Mouse (Mus musculus): ENCODE data around the gene Abhd4.
"Not testable (repeated sequence)": the region's sequence is repeated elsewhere in the genome, so short reads cannot be mapped to it uniquely, and the experiment has no call there.

The Abhd4 gene

DNA sequence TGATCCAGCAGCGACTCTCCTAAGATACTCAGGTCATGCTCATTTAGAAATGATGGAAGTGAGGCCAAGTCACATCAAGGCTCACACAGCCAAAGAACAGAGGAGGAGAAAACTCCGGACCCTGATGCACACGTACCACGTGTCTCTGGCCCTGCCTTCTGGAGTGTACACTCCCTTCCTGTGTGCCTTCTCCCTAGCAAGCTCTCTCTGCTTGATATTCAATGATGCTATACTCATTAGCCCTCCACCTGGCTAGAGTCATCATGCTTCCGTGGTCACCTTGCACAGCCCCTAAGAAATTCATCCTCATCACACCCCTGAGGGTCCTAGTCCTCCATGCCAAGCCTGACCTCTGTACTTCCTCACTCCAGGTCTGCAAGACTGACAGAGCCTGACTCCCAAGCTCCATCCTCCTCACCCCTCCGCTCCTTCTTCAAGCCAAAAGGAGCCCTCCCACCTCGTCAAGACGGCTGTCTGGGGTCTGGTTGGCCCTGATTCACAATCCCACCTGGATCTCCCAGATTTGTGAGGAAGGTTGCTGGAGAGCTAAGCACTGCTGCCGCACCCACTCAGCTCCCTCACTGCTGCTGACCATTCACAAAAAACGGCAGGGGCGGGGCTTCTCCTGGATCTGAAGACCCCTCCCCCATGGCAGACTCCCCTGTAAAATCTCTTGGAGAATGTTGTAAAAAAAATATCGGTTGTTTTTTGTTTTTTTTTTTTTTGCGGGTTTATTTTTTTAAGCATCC lies 30.5 kb upstream of the Abhd4 start:
- no peak for DNase-seq (ENCODE audit: low read depth, low spot score)

DNA sequence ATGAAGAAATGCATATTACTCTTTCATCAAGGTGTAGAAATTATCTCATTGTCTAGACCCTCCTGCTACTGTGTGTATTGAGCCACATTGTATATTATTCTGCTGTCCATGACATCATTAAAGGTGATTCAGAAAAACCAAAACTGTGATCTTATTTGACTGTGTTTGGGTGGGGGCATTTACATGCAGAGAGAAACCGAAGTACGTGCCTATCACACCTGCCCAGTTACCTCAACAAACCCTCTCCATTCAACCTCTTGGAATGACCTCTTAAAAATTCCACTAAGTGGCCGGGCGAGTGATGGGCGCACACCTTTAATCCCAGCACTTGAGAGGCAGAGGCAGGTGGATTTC lies 29.9 kb upstream of the Abhd4 start:
- DNase-seq (ENCODE audit: low read depth, low spot score), result no peak

DNA sequence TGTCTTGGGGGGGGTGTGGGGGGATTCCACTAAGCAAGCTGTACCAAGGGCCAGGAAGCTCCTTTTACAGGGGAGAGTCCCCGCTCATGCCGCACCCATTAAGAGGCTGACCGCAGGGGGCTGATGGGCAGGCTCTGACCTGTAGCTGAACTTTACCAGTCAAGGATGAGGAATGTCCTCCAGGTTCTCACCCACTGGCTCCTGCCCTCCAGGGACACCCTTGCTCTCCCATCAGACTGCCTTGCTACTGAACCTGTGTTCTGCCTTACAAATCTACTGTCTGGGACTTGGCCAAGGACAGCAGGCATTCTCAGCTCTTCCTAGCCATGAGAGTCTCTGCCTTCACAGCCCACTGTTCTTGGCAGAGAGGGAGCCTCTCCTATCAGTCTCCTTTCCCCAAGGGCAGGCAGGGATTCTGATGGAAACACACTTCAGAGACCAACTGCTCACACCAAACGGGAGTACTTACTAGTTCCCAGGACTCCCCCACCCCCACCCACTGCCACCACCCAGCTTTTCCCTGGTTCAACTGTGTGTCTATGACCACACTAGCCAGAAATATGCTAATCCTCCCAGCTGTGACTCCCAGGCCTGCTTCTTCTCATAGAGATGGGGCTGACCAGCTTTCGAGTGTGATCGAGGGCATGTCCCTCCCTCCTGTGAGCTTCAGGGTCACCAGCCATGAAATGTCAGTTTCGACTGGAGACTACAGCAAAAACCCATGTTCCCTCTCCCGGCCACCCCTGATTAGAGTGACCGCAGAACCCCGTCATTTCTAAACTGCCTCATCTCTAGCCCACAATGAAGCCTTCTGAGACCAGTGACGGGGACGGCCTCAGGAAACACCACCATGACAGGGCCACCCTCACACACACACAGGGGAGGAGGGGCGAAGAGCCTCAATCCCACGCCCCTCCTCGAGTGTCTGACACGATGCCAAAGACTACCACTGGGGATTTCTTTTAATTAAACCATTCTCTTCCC lies 29.2 kb upstream of the Abhd4 start:
- DNase-seq (ENCODE audit: low read depth, low spot score), result no peak

DNA sequence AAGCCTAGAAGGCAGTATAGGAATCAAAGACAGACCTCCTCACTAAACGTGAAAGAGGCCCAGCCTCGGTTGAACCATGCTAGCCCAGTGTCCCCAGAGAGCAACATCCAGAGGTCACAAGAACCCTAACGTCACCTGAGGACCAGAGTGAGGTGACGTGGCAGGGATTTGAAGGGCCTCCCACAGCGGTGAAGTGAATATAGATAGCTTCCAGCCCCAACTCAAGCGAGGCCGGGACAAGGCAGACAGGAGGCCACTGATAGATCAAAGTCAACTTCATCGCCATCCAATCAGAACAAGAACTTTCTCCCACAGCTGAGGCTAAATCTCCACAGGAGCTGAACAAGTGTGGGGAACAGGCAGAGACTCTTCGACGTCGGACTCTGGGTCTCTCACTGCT lies 28.3 kb upstream of the Abhd4 start:
- DNase-seq (ENCODE audit: low read depth, low spot score), result no peak

DNA sequence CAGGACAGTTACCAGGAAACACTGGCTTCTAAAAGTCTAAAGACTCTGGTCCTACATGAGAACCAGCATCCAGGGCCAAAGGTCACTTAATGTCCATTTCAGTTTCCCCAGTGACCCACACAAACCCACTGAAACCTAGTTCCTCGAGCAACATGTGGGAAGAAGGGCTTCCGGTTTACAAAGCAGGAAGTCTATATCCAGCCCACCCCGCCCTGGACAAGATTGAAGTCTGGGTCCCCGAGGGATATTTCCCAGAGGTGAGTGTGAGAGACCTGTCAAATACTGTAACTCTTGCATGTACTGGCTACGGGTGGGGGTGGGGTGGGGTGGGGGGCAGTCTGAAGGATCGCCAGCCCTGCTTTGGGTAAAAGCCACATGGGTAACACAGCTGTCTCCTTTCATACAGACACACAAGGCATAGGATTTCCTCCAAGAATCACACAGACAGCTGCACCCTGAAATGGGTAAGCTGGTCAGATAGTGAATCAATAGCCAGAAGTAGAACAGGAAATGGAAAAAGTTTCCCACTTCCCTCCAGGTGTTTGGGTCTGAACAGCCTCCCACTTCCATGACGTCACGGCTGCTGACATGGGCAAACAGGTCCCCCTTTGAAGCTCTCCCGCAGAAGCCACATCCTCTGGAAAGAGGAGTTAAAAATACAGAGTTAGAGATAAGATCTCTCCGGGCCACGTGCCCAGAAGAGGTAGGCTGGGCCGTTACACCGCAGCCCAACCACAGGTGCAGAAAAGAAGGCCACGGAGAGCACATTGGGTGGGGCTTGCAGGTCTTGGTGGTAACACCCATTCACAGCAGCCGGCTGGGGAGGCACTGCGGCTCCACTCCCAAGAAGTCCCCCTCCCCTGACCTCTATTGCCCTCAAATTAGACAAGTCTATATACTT lies 26.8 kb upstream of the Abhd4 start:
- DNase-seq (ENCODE audit: low read depth, low spot score), result no peak

DNA sequence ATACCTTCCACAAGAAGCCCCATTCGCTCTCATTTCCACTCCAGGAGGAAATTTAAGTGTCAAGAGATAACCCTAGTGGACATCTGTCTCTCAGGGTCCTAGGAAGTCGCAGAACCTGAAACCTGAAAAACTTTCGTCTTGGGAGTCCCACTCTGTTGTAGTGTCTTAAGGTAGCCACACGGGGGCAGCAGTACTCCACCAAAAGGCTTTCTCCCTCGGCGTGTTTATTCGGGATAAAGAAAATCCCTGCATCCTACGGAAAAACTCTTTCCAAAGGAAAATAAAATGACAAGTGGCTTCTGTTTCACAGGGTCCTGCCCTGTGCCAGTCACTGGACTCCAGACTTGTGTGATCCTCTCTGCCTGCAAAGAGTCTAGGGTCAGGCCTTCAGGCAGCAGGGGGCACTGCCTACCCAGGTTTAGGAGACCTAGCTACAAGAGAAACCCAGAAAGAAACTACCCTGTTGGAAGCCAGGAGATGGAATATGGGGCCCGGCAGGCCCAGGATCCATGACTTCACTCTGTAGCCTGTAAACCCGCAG lies 26.0 kb upstream of the Abhd4 start:
- peak; percentile 49 for DNase-seq (ENCODE audit: low read depth, low spot score)

DNA sequence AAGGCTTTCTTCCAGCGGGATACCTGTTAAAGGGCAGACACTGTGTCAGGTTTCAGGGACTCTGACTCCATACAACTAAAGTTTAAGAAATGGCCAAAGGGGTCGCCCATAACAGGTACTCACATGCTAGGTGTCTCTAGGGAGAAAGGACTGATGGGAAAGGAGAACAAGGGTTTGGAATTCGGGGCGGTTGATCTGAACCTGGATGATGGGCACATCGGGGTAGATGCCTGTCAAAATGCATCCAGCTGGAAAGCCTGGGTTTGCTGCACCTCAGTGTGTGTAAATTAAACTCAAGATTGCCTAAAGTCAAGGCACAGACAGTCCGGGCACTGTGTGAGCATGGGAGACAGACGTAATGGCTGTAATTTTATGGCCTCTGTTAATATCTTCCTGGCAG lies 25.5 kb upstream of the Abhd4 start:
- no peak for DNase-seq (ENCODE audit: low read depth, low spot score)

DNA sequence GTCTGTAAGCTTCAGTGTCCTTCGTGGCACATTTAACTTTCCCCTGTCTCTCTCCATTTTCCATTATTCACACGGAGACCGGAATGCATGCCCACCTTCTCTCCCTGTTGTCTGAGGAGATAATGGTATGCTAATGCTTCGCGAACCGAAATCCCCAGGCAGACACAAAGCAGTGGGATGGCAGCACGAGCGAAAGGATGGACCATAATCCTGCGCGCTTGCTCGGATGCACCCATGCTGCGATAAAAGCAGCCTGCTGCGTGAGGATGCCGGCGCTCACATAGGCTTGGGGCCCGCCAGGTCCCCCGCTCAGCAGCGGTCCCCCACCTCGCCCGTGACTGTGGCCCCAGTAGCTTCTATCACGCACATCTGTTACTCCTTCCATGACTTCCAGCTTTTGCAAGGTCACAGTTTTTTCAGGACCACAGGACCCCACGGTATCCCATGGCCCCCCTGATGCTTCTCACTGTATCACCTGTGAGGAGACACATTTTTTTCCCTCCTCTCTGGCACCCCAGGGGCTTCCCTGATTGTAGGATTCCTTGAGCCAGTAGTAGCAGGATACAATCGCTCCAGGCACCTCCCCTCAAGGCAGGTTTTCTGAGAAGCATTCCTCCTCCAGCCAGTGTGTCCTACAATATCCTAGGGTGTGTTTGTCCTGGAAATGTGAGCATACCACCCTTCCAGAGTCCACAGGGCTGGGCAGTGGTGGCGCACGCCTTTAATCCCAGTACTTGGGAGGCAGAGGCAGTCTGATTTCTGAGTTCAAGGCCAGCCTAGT lies 24.9 kb upstream of the Abhd4 start:
- DNase-seq (ENCODE audit: low read depth, low spot score), result no peak

DNA sequence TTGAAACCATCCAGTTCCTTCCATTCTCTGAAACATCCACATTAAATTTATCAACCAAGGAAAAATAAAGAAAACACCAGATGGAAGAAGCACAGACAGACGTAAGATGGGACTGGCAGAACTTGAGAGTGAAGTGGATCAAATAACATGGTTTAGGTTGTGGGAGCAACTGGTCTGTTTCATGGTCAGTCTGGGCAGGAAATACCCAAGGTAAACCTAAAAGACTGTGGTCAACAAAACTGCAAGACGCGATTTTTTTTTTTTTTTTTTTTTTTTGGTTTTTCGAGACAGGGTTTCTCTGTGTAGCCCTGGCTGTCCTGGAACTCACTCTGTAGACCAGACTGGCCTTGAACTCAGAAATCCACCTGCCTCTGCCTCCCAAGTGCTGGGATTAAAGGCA lies 24.1 kb upstream of the Abhd4 start:
- not testable (repeated sequence) for DNase-seq (ENCODE audit: low read depth, low spot score)

DNA sequence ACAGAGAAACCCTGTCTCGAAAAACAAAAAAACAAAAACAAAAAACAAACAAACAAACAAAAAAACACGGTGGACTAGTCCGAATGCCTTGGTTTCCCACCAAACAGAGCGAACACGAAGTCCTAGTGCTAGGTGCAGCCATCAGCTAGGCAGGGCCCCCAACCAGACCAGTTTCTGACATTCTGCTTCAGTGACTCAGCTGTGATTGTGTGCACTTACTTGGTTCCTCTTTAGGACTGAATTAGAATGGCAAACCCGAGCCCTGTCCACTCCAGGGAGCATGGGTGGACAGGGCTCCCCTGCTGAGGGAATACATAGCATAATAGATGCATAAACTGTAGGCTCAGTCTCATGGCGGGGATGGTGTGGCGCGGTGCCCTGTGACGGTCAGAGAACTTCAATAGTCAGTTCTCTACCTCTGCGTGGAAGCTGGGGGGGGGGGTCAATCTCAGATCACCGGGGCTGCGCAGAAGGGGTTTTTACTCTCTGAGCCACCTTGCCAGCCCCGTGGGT lies 23.3 kb upstream of the Abhd4 start:
- DNase-seq (ENCODE audit: low read depth, low spot score), result no peak

DNA sequence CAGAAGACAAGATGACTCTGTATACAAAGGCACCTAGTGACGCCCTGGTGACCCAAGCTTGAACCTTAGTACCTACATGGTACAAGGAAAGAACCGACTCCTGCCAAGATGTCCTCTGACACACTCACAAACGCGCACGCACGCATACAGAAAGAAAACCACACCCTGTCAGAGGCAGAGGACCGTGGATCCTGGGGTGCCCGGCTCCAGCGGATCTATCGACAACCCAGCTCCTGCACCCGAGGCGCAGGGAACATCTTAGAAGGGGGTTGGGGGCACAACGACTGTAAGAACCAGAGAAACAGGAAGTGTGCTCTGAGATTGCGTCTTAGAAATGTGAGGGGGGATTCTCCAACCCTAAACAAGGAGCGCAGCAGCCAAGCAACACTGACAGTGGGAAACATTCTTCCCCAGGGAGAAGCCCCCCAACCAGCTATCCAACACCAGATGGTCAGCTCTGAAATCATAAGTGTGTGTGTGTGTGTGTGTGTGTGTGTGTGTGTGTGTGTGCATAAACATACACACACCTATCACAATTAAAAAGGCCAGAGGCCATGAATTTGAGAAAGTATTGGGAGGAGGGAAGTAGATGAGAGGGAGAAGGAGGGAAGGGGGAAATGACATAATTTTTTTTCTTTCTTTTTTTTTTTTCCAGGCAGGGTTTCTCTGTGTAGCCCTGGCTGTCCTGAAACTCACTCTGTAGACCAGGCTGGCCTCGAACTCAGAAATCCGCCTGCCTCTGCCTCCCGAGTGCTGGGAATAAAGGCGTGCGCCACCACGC lies 22.6 kb upstream of the Abhd4 start:
- no peak for DNase-seq (ENCODE audit: low read depth, low spot score)

DNA sequence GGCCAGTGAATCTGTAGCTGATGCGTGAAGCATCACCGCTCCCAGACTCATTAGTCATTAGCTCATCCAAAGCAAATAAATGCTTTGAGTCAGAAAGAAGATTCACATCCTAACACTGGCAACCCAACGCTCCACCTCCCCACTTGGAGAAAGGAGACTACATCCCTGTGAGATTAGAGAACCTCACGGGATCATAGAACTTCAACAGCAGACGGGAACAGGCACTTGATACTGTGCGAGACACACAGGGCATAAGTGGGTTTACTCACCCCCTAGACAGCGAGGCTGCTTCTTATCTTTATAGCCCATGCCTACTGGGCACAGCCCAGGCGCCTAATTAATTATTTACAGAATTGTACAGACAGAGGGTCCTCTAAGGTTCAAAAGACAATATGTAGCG lies 21.8 kb upstream of the Abhd4 start:
- no peak for DNase-seq (ENCODE audit: low read depth, low spot score)

DNA sequence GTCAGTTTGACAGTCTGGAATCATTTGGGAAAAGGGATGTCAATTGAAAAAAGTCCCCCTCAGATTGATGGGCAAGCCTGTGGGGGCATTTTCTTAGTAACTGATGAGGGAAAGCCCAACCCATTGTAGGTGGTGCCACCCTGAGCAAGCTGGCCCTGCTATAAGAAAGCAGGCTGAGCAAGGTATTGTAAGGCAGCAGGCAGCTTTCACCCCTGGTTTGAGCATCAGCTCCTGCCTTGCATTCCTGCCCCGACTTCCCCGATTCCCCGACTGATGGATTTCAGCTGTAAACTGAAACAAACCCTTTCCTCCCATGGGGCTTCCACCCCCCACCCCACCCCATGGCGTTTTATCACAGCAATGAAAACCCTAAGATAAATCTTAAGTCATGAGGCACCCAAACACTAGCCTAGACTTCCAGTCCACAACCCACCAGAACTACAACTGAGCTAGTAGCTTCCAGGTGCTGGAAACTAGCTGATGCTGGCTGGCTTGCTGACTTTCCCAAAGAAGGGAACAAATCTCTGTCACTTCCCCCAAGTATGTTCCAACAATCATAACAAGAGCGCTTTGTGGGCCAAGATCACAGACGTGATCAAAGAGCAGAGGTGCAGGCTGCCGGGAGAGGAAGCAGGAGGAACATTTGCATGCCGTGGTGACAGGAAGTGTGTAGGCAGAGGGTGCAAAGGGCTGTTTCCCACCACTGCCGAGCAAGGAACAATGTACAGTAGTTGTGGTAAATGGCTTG lies 21.0 kb upstream of the Abhd4 start:
- no peak for DNase-seq (ENCODE audit: low read depth, low spot score)

DNA sequence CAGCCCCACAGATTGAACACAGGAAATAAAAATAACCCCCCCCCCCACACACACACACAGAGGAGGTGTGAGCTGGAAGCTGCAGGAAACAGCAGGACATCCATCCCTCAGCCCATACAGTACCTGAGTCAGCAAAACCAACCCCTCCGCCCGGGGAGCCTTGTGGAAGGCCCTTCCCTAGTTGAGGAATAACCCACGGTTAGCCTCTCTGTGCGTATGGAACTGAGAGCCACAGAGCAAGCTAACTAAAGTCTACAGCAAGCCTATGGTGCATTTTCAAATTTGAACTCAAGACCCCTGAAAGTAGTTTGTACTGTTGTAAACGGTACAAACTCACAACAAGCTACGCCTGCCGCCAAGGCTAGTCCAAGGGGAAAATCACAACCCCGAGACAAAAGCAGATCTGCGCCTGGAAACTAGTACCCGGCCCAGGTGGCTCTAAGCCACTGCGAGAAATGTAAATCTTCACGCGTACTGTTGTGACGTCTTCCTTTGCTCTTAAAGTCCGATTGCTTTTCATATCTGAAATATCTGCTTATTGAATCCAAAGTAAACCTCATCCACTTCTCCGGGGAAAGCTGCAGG lies 20.3 kb upstream of the Abhd4 start:
- DNase-seq (ENCODE audit: low read depth, low spot score), result no peak

DNA sequence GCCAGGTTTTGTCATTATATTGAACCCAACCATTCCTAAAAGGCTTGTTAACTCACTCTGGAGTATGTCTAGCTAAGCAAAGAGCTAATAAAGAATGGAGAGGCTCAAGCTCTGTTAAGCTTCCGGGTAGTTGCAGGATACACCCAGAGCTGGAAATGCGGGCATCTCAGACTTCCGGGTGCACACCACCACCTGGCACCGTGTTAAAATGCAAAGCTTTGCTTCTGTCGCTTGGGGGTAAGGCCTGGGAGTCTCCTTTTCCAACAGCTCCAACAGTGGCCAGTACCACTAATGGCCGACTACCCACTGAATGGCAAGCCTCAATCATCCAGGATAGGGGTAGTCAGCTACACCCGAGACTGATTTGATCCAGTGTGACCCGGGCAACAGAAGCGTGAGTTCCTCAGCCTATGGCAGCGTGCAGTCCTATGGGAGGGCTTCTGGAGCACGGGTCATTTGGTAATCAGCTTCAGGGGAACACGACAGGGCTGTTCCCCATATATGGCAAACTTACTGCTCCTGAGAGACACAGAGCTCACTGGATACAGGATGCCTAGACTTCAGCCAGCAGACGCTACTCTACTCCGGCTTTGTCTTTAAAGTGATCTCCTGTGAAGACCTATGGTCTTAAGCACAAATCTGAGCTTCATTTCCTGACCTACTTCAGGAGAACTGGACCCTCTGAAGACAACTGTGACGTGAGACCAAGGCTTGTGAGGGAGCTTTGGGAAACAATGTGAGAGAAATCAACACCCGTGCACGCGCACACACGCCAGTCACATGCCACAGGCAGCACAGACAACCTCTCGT lies 19.6 kb upstream of the Abhd4 start:
- DNase-seq (ENCODE audit: low read depth, low spot score), result no peak

DNA sequence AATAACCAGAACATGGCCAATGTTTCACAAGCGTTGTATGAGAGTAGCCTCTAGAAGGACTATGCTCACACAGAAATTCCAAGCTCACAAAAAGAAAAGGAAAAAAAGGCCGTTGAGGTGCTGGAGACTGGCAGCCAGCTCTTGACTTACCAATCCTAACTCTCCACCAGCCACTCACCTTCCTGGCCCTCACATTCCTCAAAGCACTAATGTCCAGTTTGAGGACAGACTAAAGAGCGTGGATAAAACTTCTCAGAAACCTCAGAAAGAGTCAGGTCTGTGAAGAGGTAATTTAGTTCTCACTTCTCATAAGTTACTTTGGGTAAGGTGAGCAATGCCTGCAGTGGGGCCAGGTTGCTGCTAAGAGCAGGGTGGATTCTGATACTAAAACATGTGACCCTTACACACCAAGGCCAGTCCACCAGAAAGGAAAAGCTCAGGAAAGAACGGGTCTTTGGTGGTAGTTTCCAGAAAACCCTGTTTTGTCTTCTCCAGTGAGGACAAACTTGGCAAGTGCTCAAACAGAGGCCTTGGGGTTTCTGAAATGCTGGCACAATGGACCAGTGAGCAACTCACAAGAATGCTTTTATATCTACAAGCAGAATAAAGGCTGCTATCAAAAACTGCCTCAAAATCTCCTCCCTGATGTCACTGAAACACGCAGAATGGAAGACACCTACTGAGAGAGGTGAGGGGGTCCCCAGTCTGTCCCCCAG lies 18.0 kb upstream of the Abhd4 start:
- no peak for DNase-seq (ENCODE audit: low read depth, low spot score)

DNA sequence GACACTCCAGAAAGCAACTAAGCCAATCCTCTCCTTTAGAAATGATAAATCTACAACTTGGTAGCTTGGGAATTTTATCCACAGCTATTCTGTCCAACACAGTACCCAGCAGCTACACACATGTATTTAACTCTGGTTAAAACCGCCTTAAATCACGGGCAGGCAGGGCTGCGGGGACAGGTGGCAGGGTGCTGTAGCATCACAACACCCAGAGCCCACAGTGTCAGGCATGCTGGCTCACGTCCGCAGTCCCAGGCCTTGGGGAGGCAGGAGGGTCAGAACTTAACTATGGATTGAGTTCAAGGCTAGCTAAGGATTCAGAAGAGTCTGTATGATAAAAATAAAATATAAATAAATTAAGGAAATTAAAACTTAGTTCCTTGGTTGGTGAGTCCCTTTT lies 17.1 kb upstream of the Abhd4 start:
- no peak for DNase-seq (ENCODE audit: low read depth, low spot score)
